Mouse (Mus musculus): Measurements from ENCODE around the gene Prpf18. TPM values are rescaled to one million over a fixed set of nuclear protein-coding genes. Genes with fewer than 3 reads are reported as not detected.

Gene Prpf18
- polyA plus RNA-seq, 1 experiment from 2014 or later = 41.5 TPM

DNA sequence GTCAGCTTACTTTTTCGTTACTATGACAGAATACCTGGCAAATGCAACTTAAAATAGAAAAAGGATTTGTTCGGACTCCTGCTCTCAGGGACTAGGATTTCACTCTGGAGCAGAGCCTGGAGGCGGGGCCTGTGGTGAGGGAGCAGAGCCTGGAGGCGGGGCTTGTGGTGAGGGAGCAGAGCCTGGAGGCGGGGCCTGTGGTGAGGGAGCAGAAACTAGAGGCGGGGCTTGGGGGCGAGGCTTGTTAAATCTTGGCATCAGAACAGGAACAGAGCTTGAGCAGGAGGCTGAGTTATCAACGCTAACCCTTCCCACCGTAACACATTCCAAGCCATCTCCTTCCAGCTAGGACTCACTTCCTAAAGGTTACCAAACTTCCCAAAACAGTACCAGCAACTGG is 58.5 kb downstream of the Prpf18 start:
- DNase-seq (ENCODE audit: low spot score) = peak; percentile 72
- H3K27ac ChIP-seq (replicated peaks; ENCODE audit: low read depth, low read length) = 0 out of 2 replicates have a peak overlapping the region, but pooled peaks have one; percentile 5

DNA sequence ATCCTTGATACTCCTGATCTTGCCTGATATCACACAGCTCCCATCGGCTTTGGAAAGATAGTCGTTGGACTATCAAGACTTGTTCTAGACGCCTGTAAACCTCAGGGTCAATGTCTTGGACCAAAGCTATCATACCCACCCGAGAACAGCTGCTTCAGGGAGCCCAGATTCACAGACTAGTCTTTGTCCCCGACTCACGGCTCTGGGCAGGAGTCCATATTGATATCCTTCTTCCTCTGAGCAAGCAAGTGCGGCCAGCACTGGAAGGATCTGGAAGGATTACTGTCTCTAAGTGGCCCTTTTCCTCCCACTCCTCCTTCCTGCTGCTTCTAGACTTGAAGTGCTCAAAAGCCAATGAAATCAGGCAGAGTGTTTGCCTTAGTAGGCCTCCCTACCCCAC is 59.2 kb downstream of the Prpf18 start:
- no peak for ATAC-seq (ENCODE audit: insufficient number of reproducible peaks, low FRiP score, low TSS enrichment, low read depth)
- 90% methylated on average over 7 of the region's 7 CpGs for WGBS

More for the DNA sequence above, 58.5 kb downstream of the Prpf18 start:
- H3K9ac ChIP-seq (ENCODE audit: low read length) = no peak overlapping the region
- no peak overlapping the region for H3K4me3 ChIP-seq (ENCODE audit: low read depth, low read length)
- WGBS = 35% methylated on average over 9 of the region's 9 CpGs
- peak; percentile 46; the same call in 1 of the 2 replicates for ATAC-seq (ENCODE audit: insufficient number of reproducible peaks, low FRiP score, low TSS enrichment, low read depth)
- no peak overlapping the region for H3K4me2 ChIP-seq (ENCODE audit: low read depth, severe bottlenecking)
- H3K4me1 ChIP-seq (ENCODE audit: control insufficient read depth, insufficient read depth, low read length) = peaks cover 13% of the 10 kb centered on the region
- peaks cover 39% of the 10 kb centered on the region for H3K36me3 ChIP-seq (ENCODE audit: control insufficient read depth, insufficient read depth, low read length)
- no peaks in the 10 kb centered on the region for H3K27me3 ChIP-seq (ENCODE audit: control insufficient read depth, insufficient read depth, low read length)
- H3K9me3 ChIP-seq (ENCODE audit: control insufficient read depth, low read length) = no peaks in the 10 kb centered on the region; the same call in 1 of the 2 replicates

DNA sequence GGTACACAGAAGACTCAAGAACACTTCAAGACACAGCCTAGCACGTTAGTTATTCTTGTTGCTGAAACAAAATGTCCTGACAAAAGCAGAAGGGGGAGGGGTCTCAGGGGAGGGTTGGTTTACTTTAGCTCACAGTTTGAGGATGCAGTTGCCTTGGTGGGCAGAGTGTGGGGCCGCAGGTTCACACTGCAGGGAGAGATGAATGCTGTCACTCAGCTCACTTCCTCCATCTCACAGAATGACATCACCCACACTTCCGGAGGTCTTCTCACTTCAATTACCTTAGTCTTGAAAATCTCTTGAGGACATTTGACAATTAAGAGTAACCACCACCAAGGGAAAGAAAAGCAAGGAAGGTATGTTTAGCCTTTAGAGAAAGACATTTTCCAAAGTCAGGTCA is 60.3 kb downstream of the Prpf18 start:
- H3K4me3 ChIP-seq (ENCODE audit: low read depth, low read length) = no peak overlapping the region
- no peak for DNase-seq (ENCODE audit: low spot score)
- H3K9ac ChIP-seq (ENCODE audit: low read length) = no peak overlapping the region
- no peaks in the 10 kb centered on the region; the same call in 1 of the 2 replicates for H3K9me3 ChIP-seq (ENCODE audit: control insufficient read depth, low read length)
- 88% methylated on average over 3 of the region's 3 CpGs for WGBS
- peaks cover 39% of the 10 kb centered on the region for H3K36me3 ChIP-seq (ENCODE audit: control insufficient read depth, insufficient read depth, low read length)
- no peak overlapping the region for H3K4me2 ChIP-seq (ENCODE audit: low read depth, severe bottlenecking)
- ATAC-seq (ENCODE audit: insufficient number of reproducible peaks, low FRiP score, low TSS enrichment, low read depth) = no peak
- H3K4me1 ChIP-seq (ENCODE audit: control insufficient read depth, insufficient read depth, low read length) = peaks cover 29% of the 10 kb centered on the region
- no peak overlapping the region for H3K27ac ChIP-seq (replicated peaks; ENCODE audit: low read depth, low read length)
- no peaks in the 10 kb centered on the region for H3K27me3 ChIP-seq (ENCODE audit: control insufficient read depth, insufficient read depth, low read length)

More for the DNA sequence above, 59.2 kb downstream of the Prpf18 start:
- Histone ChIP-seq H3K9me3 (ENCODE audit: control insufficient read depth, low read length) (no peaks in the 10 kb centered on the region; the same call in 1 of the 2 replicates), H3K36me3 (ENCODE audit: control insufficient read depth, insufficient read depth, low read length) (peaks cover 39% of the 10 kb centered on the region), H3K4me2 (ENCODE audit: low read depth, severe bottlenecking) (no peak overlapping the region), H3K4me1 (ENCODE audit: control insufficient read depth, insufficient read depth, low read length) (peaks cover 19% of the 10 kb centered on the region), H3K4me3 (ENCODE audit: low read depth, low read length) (no peak overlapping the region), H3K27ac (replicated peaks; ENCODE audit: low read depth, low read length) (no peak overlapping the region), H3K9ac (ENCODE audit: low read length) (no peak overlapping the region), H3K27me3 (ENCODE audit: control insufficient read depth, insufficient read depth, low read length) (no peaks in the 10 kb centered on the region)
- no peak for DNase-seq (ENCODE audit: low spot score)

DNA sequence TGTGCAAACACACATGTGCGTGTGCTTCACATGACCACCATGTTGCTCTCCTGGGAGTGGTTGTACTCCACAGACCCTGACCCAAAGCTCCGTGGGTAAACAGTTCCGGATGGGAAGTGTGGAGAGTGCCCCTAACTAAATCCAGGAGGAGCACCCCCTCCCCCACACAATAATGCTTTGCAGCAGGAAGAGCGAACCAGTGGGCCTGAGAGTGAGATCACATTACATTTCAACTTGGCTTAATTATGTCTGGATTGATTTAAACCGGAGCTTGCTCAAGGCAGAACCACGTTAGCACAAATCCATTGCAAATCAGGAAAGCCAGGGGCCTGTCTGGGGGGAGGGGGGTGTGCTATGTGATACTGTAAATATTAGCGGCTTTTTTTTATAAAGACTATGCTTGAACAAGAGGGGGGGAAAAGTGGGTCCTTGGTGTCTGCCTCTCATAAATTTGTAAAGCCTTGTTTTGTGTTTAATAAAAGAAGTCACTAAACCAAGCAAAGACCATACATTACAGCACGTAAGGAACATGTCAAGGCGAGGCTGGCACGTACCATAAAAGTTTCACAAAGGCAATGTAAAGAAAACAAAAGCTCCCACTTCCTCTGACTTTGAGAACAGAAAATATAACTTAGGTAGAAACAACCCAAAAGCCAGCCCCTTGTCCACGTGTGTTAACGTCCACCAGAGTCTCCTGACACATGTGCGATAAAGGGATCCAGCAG is 64.1 kb downstream of the Prpf18 start:
- Histone ChIP-seq H3K27me3 (ENCODE audit: control insufficient read depth, insufficient read depth, low read length) (no peaks in the 10 kb centered on the region), H3K4me2 (ENCODE audit: low read depth, severe bottlenecking) (peak overlapping the region; percentile 22; the same call in 1 of the 2 replicates), H3K4me1 (ENCODE audit: control insufficient read depth, insufficient read depth, low read length) (peaks cover 63% of the 10 kb centered on the region), H3K9me3 (ENCODE audit: control insufficient read depth, low read length) (no peaks in the 10 kb centered on the region; the same call in 1 of the 2 replicates), H3K4me3 (ENCODE audit: low read depth, low read length) (no peak overlapping the region), H3K36me3 (ENCODE audit: control insufficient read depth, insufficient read depth, low read length) (peaks cover 19% of the 10 kb centered on the region; the same call in 1 of the 2 replicates), H3K9ac (ENCODE audit: low read length) (no peak overlapping the region), H3K27ac (replicated peaks; ENCODE audit: low read depth, low read length) (peak overlapping the region; percentile 82)
- ATAC-seq (ENCODE audit: insufficient number of reproducible peaks, low FRiP score, low TSS enrichment, low read depth) = peak; percentile 91
- DNase-seq (ENCODE audit: low spot score) = peak; percentile 89
- 6% methylated on average over 13 of the region's 13 CpGs for WGBS

DNA sequence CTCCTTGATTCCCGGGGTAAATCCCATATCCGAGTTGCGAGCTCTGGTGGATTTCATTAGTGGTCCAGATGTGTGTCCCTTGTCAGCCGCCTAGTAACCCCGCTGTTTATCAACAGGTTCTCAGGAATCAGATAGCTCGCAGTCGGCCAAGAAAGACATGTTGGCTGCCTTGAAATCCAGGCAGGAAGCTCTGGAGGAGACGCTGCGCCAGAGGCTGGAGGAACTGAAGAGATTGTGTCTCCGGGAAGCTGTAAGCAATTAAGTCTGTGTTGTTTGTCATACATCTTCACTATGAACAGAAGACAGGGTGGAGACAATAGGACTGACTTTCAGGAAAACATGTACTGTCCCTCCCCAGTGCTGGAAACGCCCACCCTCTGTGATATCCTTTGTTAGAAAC is 65.7 kb downstream of the Prpf18 start:
- H3K9me3 ChIP-seq (ENCODE audit: control insufficient read depth, low read length) = no peaks in the 10 kb centered on the region; the same call in 1 of the 2 replicates
- H3K27me3 ChIP-seq (ENCODE audit: control insufficient read depth, insufficient read depth, low read length) = no peaks in the 10 kb centered on the region
- ATAC-seq (ENCODE audit: insufficient number of reproducible peaks, low FRiP score, low TSS enrichment, low read depth) (no peak), DNase-seq (ENCODE audit: low spot score) (peak; percentile 46)
- no peak overlapping the region for H3K9ac ChIP-seq (ENCODE audit: low read length)
- 19% methylated on average over 11 of the region's 11 CpGs for WGBS
- no peak overlapping the region for H3K4me2 ChIP-seq (ENCODE audit: low read depth, severe bottlenecking)
- no peak overlapping the region for H3K4me3 ChIP-seq (ENCODE audit: low read depth, low read length)
- peaks cover 16% of the 10 kb centered on the region; the same call in 1 of the 2 replicates for H3K36me3 ChIP-seq (ENCODE audit: control insufficient read depth, insufficient read depth, low read length)
- H3K27ac ChIP-seq (replicated peaks; ENCODE audit: low read depth, low read length) = peak overlapping the region; percentile 68
- H3K4me1 ChIP-seq (ENCODE audit: control insufficient read depth, insufficient read depth, low read length) = peaks cover 69% of the 10 kb centered on the region

DNA sequence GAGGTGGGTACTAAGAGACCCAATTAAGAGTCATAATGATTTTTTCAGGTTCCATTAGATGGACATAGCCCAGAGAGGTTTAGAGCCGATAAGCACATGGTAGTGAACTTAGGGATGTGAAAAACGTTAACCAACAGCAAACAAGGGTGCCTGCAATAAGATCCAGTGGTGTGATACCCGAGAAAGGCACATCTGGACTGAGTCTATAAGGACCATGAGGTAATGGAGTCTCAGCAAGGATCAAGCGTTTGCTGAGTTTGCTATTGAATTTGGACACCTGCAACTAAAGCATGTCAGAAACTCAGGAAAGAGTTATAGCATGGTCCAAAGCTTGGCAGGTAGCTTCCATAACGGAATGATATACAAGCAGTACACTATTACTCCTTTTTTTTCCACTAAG is 67.7 kb downstream of the Prpf18 start:
- ATAC-seq (ENCODE audit: insufficient number of reproducible peaks, low FRiP score, low TSS enrichment, low read depth) = peak; percentile 24; the same call in 1 of the 2 replicates
- WGBS = 21% methylated on average over 5 of the region's 5 CpGs
- Histone ChIP-seq H3K4me3 (ENCODE audit: low read depth, low read length) (no peak overlapping the region), H3K27me3 (ENCODE audit: control insufficient read depth, insufficient read depth, low read length) (no peaks in the 10 kb centered on the region), H3K27ac (replicated peaks; ENCODE audit: low read depth, low read length) (0 out of 2 replicates have a peak overlapping the region, but pooled peaks have one; percentile 39), H3K36me3 (ENCODE audit: control insufficient read depth, insufficient read depth, low read length) (peaks cover 15% of the 10 kb centered on the region), H3K9me3 (ENCODE audit: control insufficient read depth, low read length) (no peaks in the 10 kb centered on the region), H3K4me1 (ENCODE audit: control insufficient read depth, insufficient read depth, low read length) (peaks cover 62% of the 10 kb centered on the region), H3K9ac (ENCODE audit: low read length) (no peak overlapping the region), H3K4me2 (ENCODE audit: low read depth, severe bottlenecking) (no peak overlapping the region)
- DNase-seq (ENCODE audit: low spot score) = no peak

DNA sequence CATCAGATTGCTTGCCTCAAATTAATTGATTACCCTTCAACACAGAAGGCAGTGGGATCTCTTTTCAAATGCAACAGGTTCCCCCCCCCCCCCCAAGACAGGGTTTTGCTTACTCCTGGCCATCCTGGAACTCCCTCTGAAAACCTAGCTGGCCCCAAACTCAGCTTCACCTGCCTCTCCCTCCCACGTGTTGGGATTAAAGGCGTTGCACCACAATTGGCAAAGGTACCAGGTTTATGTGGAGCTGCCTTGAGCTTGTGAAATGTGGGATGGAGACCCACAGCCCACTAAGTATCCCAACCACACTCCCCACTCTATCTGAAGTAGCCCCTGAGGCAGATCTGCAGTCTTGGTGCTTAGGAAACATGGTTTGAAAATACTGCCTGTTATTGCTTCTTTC is 69.0 kb downstream of the Prpf18 start:
- 77% methylated on average over 2 of the region's 2 CpGs for WGBS
- H3K9ac ChIP-seq (ENCODE audit: low read length) = no peak overlapping the region
- no peak overlapping the region for H3K4me2 ChIP-seq (ENCODE audit: low read depth, severe bottlenecking)
- H3K9me3 ChIP-seq (ENCODE audit: control insufficient read depth, low read length) = no peaks in the 10 kb centered on the region
- no peak overlapping the region for H3K4me3 ChIP-seq (ENCODE audit: low read depth, low read length)
- peaks cover 53% of the 10 kb centered on the region for H3K4me1 ChIP-seq (ENCODE audit: control insufficient read depth, insufficient read depth, low read length)
- H3K27me3 ChIP-seq (ENCODE audit: control insufficient read depth, insufficient read depth, low read length) = no peaks in the 10 kb centered on the region
- peaks cover 14% of the 10 kb centered on the region for H3K36me3 ChIP-seq (ENCODE audit: control insufficient read depth, insufficient read depth, low read length)
- no peak for ATAC-seq (ENCODE audit: insufficient number of reproducible peaks, low FRiP score, low TSS enrichment, low read depth)
- DNase-seq (ENCODE audit: low spot score) = no peak
- peak overlapping the region; percentile 36 for H3K27ac ChIP-seq (replicated peaks; ENCODE audit: low read depth, low read length)

DNA sequence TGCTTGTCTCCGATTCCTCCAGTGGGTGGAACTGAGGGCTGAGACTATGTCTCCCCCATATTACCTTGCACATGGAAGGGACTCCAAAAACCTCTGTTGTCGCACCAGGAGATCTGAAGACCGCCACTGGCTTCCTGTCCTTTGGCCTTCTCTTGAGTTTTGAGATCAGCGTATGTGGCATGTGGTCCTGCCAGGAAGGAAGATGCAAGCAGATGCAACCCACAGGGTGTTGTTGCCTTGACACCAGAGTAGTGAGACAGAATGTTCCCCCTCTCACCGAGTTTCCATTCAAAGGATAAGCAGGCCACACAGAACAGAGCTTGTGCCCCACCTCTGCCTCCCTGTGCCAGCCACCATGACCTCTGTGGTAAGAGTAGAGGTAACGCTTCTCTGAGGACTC is 71.2 kb downstream of the Prpf18 start:
- Histone ChIP-seq H3K36me3 (ENCODE audit: control insufficient read depth, insufficient read depth, low read length) (peaks cover 12% of the 10 kb centered on the region), H3K9ac (ENCODE audit: low read length) (no peak overlapping the region), H3K4me1 (ENCODE audit: control insufficient read depth, insufficient read depth, low read length) (peaks cover 32% of the 10 kb centered on the region), H3K27ac (replicated peaks; ENCODE audit: low read depth, low read length) (no peak overlapping the region; the same call in 1 of the 2 replicates), H3K27me3 (ENCODE audit: control insufficient read depth, insufficient read depth, low read length) (no peaks in the 10 kb centered on the region), H3K4me2 (ENCODE audit: low read depth, severe bottlenecking) (no peak overlapping the region), H3K9me3 (ENCODE audit: control insufficient read depth, low read length) (no peaks in the 10 kb centered on the region), H3K4me3 (ENCODE audit: low read depth, low read length) (no peak overlapping the region)
- ATAC-seq (ENCODE audit: insufficient number of reproducible peaks, low FRiP score, low TSS enrichment, low read depth) (no peak), DNase-seq (ENCODE audit: low spot score) (no peak)
- 88% methylated on average over 6 of the region's 6 CpGs for WGBS
